Mouse (Mus musculus): ENCODE data around the gene Akip1.

DNA sequence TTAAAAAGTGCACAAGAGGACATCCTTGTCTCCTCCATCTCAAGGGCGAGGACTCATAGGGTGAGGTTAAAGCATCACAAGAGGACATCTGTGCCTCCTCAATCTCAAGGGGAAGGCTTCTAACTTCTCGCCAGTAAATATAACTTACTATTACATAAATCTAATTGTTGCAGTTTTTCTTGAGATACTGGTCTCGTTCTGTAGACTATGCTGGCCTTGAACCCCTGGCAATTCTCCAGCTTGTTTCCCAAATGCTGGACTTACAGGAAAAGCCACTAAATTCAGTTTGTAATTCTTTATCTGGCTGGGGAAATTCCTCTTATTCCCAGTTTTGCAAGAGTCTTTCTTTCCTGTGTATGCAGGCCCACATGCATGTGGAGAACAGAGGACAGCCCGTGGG, 31.3 kb downstream of the Akip1 start:
- TF ChIP-seq EP300 (IDR thresholded peaks at IDR 0.05; ENCODE audit: insufficient read depth, low read depth, low read length) (no peak), CTCF (IDR thresholded peaks at IDR 0.05; ENCODE audit: low read depth, low read length) (no peak), POLR2A (IDR thresholded peaks at IDR 0.05; ENCODE audit: insufficient read depth, low read length) (no peak)
